Mouse (Mus musculus) limb, embryonic 12.5 days (tissue): ENCODE measurements around the gene Cab39. TPM values are rescaled to one million over a fixed set of nuclear protein-coding genes. Genes with fewer than 3 reads are reported as not detected.

Experiments
- ATAC-seq: fragments of 200-750 bp; cut with Nextera tagmentation; 2 replicates; pipeline ENCODE4 v1.8.0; 2017; ENCODE audit warnings: low read depth, moderate TSS enrichment; ENCODE audit not compliant: insufficient number of reproducible peaks, insufficient read depth, low FRiP score, low TSS enrichment
- H3K27ac ChIP-seq: fragments of 300-500 bp; sonication (generic); 2 replicates; pipeline ENCODE4 v1.5.1; 2016; ENCODE audit warnings: mild to moderate bottlenecking, moderate library complexity
- H3K27me3 ChIP-seq: fragments of 300-500 bp; sonication (generic); 2 replicates; pipeline ENCODE4 v1.6.1; 2016; ENCODE audit warnings: mild to moderate bottlenecking, moderate library complexity
- H3K36me3 ChIP-seq: fragments of 300-500 bp; sonication (generic); 2 replicates; pipeline ENCODE4 v1.6.1; 2016; ENCODE audit warnings: mild to moderate bottlenecking, moderate library complexity
- H3K4me1 ChIP-seq: fragments of 300-500 bp; sonication (generic); replicated peaks from 2 replicates; pipeline ENCODE4 v1.6.1; 2016
- H3K4me2 ChIP-seq: fragments of 300-500 bp; sonication (generic); 2 replicates; pipeline ENCODE4 v1.6.1; 2016; ENCODE audit warnings: mild to moderate bottlenecking, moderate library complexity
- H3K4me3 ChIP-seq: fragments of 300-500 bp; sonication (generic); replicated peaks from 2 replicates; pipeline ENCODE4 v1.5.1; 2016; ENCODE audit warnings: mild to moderate bottlenecking
- H3K9ac ChIP-seq: fragments of 300-500 bp; sonication (generic); replicated peaks from 2 replicates; pipeline ENCODE4 v1.6.1; 2016; ENCODE audit warnings: mild to moderate bottlenecking, moderate library complexity
- H3K9me3 ChIP-seq: fragments of 300-500 bp; sonication (generic); 2 replicates; pipeline ENCODE4 v1.6.1; 2016; ENCODE audit warnings: mild to moderate bottlenecking, moderate library complexity
- WGBS: fragments of 180-500 bp; shearing (Covaris S2); methylation state at CpG from one replicate; pipeline ENCODE4 v1.1.7; 2016; 5-methylcytosine and 5-hydroxymethylcytosine counted together
- polyA plus RNA-seq: library from polyadenylated mRNA; unstranded; fragments of >200 nt; fragmentation: Nextera tagmentation; extraction: Ambion mirVana; gene quantifications from 2 replicates; pipeline ENCODE4 v1.2.1, GENCODE M21; 2016

Cab39 gene
- polyA plus RNA-seq, 1 experiment from 2014 or later, result 42.5 TPM

DNA sequence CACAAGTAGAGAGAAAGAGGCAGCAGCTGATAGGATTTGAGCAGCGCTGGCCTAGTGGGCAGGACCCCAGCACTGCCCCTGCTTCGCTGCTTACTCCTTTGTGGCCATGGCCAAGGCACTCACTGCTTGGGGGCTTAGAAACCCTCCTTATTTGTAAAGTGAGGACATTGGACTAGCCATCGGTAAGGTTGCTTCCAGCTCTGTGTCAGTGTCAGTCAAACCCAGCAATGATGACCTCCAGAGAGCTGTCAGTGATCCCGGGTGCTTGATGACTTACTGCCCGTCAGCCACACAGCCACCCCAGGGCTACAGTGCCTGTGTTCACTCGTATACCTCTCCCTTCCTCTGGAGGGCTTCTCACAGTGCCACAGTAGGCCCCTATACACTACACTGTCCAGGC lies 51.7 kb downstream of the Cab39 start:
- H3K27me3 ChIP-seq, result no peaks in the 10 kb centered on the region
- H3K4me3 ChIP-seq, result no peak overlapping the region
- no peak overlapping the region for H3K27ac ChIP-seq
- H3K9ac ChIP-seq, result no peak overlapping the region
- 81% methylated on average over 6 of the region's 6 CpGs for WGBS
- H3K4me2 ChIP-seq, result no peak overlapping the region
- no peaks in the 10 kb centered on the region for H3K4me1 ChIP-seq
- ATAC-seq, result no peak
- H3K9me3 ChIP-seq, result no peaks in the 10 kb centered on the region
- H3K36me3 ChIP-seq, result peaks cover 55% of the 10 kb centered on the region

DNA sequence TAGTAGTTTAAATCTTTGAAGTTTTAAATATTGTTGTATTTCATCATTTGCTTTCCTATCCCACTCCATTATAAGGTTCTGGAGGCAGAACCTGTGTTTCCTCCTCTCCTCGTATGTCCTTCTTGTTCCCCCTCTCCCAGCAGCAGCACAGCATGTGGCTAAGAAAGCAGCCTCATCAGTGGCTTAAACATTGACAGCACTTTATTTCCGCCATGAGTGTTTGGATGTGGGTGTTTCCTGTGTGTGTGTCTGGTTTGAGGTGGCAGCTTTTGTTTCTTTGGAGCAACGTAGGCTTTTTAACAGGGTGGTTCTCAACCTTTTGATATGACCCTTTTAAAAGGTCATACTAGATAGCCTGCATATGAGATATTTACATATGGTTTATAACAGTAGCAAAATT lies 52.2 kb downstream of the Cab39 start:
- Histone ChIP-seq H3K9ac (no peak overlapping the region), H3K27me3 (no peaks in the 10 kb centered on the region), H3K36me3 (peaks cover 59% of the 10 kb centered on the region), H3K9me3 (no peaks in the 10 kb centered on the region), H3K4me1 (no peaks in the 10 kb centered on the region), H3K4me3 (no peak overlapping the region), H3K4me2 (no peak overlapping the region), H3K27ac (no peak overlapping the region)
- ATAC-seq, result no peak
- 79% methylated on average over 3 of the region's 3 CpGs for WGBS

DNA sequence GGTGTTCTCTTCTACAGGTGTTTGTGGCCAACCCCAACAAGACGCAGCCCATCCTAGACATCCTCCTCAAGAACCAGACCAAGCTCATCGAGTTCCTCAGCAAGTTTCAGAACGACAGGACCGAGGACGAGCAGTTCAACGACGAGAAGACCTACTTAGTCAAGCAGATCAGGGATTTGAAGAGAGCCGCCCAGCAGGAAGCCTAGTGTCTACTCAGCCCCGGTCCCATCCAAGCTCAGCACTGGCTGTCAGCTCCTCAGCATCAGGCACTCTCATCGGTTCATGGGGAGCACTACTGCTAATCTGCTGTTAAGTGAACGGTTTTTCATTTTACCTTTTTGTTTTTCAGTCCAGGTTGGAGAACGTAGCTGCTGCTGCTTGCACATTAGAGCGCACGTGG lies 55.8 kb downstream of the Cab39 start:
- Histone ChIP-seq H3K4me3 (no peak overlapping the region), H3K27me3 (no peaks in the 10 kb centered on the region), H3K9ac (no peak overlapping the region), H3K4me2 (no peak overlapping the region), H3K9me3 (no peaks in the 10 kb centered on the region), H3K36me3 (peaks cover 52% of the 10 kb centered on the region), H3K27ac (no peak overlapping the region), H3K4me1 (no peaks in the 10 kb centered on the region)
- 95% methylated on average over 14 of the region's 14 CpGs for WGBS
- ATAC-seq, result no peak

DNA sequence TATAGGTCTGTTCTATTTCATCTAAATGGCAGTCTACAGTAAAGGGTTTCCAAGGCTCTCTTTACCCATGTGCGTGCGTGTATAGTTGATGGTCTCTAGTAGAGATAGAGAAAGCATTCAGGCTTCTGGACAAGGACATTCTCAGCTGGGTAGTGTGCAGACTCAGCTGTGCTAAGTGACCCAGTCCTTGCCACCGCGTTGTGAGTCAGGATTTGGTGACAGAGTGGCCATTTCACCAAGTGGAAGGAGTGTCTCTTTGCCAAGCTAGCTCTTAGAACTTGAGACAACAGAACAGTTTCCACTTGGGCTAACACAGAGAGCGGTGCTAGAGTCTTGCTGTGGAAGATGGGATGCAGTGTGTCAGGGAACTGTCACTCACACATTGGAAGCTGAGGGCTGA lies 57.6 kb downstream of the Cab39 start:
- Histone ChIP-seq H3K9me3 (no peaks in the 10 kb centered on the region), H3K36me3 (peaks cover 46% of the 10 kb centered on the region)
- WGBS, result 92% methylated on average over 5 of the region's 5 CpGs

DNA sequence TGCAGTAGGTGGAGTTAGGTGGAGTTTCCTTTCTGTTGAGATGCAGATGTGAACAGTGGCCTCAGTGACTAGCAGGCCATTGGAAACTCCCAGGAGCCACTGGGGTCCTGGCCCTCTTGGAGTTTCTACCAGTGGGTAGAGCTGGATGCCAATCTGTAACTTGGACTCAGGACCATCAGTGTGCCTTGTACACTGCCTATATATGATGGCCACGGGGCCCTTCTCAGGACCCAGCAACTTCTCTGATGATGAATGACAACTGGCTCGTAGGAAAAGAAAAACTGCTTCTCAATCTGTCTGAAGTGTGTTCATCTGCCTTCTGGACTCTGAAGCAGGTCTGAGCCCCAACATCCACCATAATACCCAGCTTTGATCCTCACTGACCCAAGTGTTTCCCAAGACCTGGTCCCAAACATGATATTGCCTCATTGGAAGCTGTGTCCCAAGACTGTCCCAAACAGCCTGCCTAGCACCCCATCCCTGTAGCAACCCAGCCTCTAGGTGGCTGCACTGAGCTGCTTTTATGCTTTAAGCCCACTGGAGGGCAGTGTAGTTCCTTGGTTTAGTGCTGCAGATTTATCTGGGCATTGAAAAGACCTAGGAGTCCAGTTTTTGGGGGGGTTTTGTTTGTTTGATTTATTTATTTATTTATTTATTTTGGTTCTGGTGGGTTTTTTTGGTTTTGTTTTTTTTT lies 59.9 kb downstream of the Cab39 start:
- 0 out of 2 replicates have a peak, but pooled peaks have one; percentile 41 for ATAC-seq
- no peak overlapping the region for H3K4me3 ChIP-seq
- 91% methylated on average over 2 of the region's 2 CpGs for WGBS

More for the DNA sequence above, 57.6 kb downstream of the Cab39 start:
- ATAC-seq, result no peak
- Histone ChIP-seq H3K9ac (no peak overlapping the region), H3K4me1 (no peaks in the 10 kb centered on the region), H3K27ac (no peak overlapping the region), H3K4me2 (no peak overlapping the region), H3K4me3 (no peak overlapping the region), H3K27me3 (no peaks in the 10 kb centered on the region)

DNA sequence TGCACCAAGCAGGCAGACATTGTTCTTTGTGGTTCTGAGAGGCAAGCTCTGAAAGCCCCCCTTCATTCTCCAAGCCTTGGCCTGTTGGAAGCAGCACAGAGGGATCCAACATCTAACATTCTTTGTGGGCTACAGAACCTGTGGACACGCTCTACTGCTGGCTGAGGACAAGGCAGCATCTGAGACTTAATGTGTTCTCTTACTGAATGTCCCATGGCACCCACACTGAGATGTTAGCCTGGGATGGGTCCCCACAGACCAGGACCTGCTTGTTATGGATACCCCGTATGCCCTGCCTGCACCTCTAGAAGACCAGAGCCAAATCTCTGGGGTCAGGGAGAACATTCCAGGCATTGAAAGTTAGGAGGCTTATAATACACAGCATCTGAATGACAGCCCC lies 60.6 kb downstream of the Cab39 start:
- WGBS, result 85% methylated on average over 2 of the region's 2 CpGs
- H3K9me3 ChIP-seq, result no peaks in the 10 kb centered on the region
- no peak overlapping the region for H3K27ac ChIP-seq
- no peak overlapping the region for H3K4me3 ChIP-seq
- H3K4me1 ChIP-seq, result no peaks in the 10 kb centered on the region
- no peak for ATAC-seq
- H3K9ac ChIP-seq, result no peak overlapping the region
- peaks cover 28% of the 10 kb centered on the region for H3K36me3 ChIP-seq
- no peak overlapping the region for H3K4me2 ChIP-seq
- no peaks in the 10 kb centered on the region for H3K27me3 ChIP-seq

More for the DNA sequence above, 59.9 kb downstream of the Cab39 start:
- H3K36me3 ChIP-seq, result peaks cover 35% of the 10 kb centered on the region
- no peaks in the 10 kb centered on the region for H3K4me1 ChIP-seq
- H3K9me3 ChIP-seq, result no peaks in the 10 kb centered on the region
- H3K27ac ChIP-seq, result no peak overlapping the region
- no peaks in the 10 kb centered on the region for H3K27me3 ChIP-seq
- H3K9ac ChIP-seq, result no peak overlapping the region
- H3K4me2 ChIP-seq, result no peak overlapping the region

DNA sequence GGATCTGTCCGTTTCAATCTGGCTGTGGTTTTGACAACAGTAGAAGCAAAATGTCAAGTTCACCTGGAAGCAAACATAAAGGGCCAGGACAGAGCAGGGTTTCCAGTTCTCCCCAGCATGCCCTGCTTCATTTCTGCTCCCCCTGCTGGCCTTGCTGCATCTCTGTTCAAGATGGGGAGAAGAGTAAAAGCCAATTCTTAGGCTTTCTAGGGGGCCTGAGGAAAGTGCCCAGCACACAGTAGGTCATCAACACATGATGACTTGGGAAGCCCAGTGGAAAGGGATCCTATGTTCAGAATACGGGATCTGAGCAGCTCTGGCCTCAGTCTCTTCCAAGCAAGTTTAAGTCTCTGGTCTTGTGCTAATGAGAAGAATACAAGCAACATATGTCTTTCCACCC lies 61.2 kb downstream of the Cab39 start:
- H3K9ac ChIP-seq, result no peak overlapping the region
- H3K4me2 ChIP-seq, result no peak overlapping the region
- no peak overlapping the region for H3K4me3 ChIP-seq
- WGBS, result 69% methylated on average over 2 of the region's 2 CpGs
- no peak overlapping the region for H3K27ac ChIP-seq
- no peaks in the 10 kb centered on the region for H3K4me1 ChIP-seq
- no peaks in the 10 kb centered on the region for H3K27me3 ChIP-seq
- no peak for ATAC-seq
- H3K36me3 ChIP-seq, result peaks cover 22% of the 10 kb centered on the region
- no peaks in the 10 kb centered on the region for H3K9me3 ChIP-seq

DNA sequence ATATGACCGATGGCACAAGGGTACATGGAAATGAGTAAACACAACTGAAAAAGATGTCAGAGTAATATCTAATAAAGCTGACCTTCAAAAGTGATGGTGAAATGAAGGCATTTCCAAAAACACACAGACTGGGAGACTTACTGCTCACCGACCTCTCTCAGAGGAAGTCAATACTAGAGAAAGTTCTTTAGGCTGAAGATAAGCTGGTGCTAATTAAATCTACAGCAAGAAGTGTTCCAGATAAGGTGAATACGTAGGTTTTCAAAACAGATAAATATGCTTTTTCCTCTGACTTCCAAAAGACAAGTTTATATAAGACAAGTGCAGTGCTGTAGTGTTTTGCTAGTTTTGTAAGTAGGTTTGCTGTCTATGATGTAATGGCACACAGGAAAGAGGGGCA lies 63.0 kb downstream of the Cab39 start:
- no peak overlapping the region for H3K9ac ChIP-seq
- WGBS, result 86% methylated on average over 3 of the region's 3 CpGs
- no peak for ATAC-seq
- H3K27me3 ChIP-seq, result no peaks in the 10 kb centered on the region
- no peak overlapping the region for H3K4me3 ChIP-seq
- no peak overlapping the region for H3K27ac ChIP-seq
- no peak overlapping the region for H3K4me2 ChIP-seq
- H3K9me3 ChIP-seq, result no peaks in the 10 kb centered on the region
- no peaks in the 10 kb centered on the region for H3K4me1 ChIP-seq
- H3K36me3 ChIP-seq, result peaks cover 10% of the 10 kb centered on the region; the same call in 1 of the 2 replicates

DNA sequence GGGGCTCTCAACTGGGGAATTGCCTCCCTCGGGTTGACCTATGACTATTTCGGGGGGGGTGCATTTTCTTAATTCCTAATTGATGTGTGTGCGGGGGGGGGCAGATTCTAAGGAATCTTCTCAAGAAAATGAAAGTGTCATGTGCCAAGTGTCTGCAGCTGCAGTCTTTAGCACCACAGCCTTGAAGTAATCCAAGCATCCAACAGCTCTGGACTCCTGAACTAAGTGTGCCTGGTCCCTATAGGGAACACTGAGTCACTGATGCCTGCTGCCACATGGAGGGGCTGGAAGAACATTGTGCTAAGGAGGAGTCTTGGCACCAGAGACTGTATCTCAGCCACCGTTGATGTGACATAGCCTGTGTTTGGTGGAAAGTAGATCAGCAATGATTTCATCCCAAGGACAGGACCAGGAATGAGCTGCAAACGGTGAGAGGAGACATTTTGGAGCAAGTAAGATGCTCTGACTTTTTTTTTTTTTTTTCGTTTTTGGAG lies 64.1 kb downstream of the Cab39 start:
- Histone ChIP-seq H3K27me3 (no peaks in the 10 kb centered on the region), H3K4me2 (no peak overlapping the region), H3K27ac (no peak overlapping the region), H3K9ac (no peak overlapping the region), H3K9me3 (peaks cover 6% of the 10 kb centered on the region; the same call in 1 of the 2 replicates), H3K4me1 (no peaks in the 10 kb centered on the region), H3K36me3 (peaks cover 5% of the 10 kb centered on the region; the same call in 1 of the 2 replicates), H3K4me3 (no peak overlapping the region)
- ATAC-seq, result no peak
- WGBS, result 81% methylated on average over 6 of the region's 6 CpGs

DNA sequence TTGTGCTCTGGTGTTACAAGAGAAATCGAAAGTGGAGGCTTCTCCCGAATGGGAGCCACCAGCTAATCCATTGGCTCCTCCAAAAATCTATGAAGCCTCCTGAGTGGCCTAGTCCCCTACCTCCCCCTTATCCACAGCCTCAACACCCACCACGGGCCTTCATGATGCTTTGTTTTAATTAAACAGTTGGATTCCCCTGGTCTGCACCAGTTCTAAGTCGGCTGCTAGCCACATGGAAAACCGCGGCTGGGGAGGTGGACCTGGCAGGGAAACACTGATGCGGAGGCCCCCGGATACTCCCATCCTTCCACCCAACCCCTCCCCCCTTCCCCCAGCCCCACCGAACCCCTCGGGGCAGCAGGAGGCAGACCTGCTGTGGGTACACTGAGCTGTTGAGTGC lies 71.1 kb downstream of the Cab39 start:
- Histone ChIP-seq H3K36me3 (no peaks in the 10 kb centered on the region), H3K4me3 (no peak overlapping the region), H3K9me3 (peaks cover 18% of the 10 kb centered on the region; the same call in 1 of the 2 replicates), H3K4me2 (no peak overlapping the region), H3K4me1 (no peaks in the 10 kb centered on the region), H3K9ac (no peak overlapping the region), H3K27me3 (no peaks in the 10 kb centered on the region), H3K27ac (no peak overlapping the region)
- 76% methylated on average over 10 of the region's 10 CpGs for WGBS
- no peak for ATAC-seq

DNA sequence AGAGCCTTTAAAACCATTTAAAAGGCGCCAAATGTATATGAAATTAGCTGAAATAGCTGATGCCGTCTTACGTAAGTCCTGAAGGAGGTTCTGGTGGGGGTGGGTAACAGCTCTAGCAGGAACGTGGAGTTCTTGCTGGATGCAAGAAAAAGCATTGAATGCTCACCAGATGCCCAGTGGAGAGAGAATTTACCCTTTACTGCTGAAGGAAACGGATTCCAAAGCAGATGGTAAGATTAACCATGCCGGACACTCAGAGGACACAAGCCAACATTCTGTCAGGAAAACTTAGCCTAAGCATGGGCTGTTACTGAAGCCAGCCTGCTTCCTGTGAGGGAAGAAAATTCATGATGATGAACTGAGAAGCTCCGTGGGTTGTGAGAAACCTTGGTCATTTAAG lies 76.8 kb downstream of the Cab39 start:
- H3K4me2 ChIP-seq, result no peak overlapping the region
- no peak for ATAC-seq
- H3K27me3 ChIP-seq, result no peaks in the 10 kb centered on the region
- no peak overlapping the region for H3K27ac ChIP-seq
- H3K9ac ChIP-seq, result no peak overlapping the region
- 82% methylated on average over 7 of the region's 7 CpGs for WGBS
- no peaks in the 10 kb centered on the region for H3K4me1 ChIP-seq
- no peaks in the 10 kb centered on the region for H3K36me3 ChIP-seq
- peaks cover 11% of the 10 kb centered on the region for H3K9me3 ChIP-seq
- no peak overlapping the region for H3K4me3 ChIP-seq

DNA sequence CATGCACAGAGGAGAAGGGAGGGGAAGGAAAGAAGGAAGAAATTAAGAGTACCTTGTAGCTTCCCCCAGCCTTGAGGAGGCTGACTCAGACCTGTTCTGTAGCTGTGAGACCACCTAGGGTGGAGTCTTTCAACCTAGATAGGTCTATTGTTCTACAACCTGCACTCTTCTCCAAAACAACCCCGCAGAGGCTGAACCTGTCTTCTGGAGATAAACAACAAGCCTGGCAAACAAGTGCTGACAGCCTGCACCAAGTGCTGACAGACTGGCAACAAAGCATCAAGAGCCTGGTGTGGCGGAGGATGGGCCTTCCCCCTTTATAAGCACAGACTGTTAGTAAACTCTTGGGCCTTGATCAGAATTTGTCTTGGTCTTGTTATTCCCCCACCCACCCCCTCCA lies 77.3 kb downstream of the Cab39 start:
- WGBS, result 80% methylated on average over 2 of the region's 2 CpGs
- Histone ChIP-seq H3K27ac (no peak overlapping the region), H3K9me3 (peaks cover 17% of the 10 kb centered on the region), H3K27me3 (no peaks in the 10 kb centered on the region), H3K36me3 (no peaks in the 10 kb centered on the region), H3K4me3 (no peak overlapping the region), H3K4me1 (no peaks in the 10 kb centered on the region), H3K4me2 (no peak overlapping the region), H3K9ac (no peak overlapping the region)
- no peak for ATAC-seq
